11 mouse cellular contexts compared by ENCODE assay signal in the genomic region with DNA sequence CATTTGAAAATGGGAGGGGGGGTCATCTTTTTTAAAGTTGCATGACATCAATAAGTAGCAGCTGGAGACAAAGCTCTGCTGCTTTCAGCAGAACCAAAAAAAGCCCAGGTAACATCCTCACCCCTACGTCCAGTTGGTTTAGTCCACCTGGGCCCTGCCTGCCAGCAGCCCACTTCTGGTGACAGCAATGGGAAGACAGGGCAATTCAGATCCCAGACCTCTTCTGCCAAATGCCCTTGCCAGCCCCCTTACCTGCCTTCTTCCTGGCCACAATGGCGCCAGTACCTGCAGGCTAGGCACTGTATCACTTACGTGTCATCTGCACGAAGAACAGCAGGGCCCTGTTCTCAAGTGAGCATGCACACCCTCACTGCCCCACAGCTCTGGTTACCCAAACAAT. TPM values are rescaled to one million over a fixed set of nuclear protein-coding genes. Genes with fewer than 3 reads are reported as not detected.
DNase-seq lines count a peak whose midpoint lies in the region; ATAC-seq lines count a peak whose summit lies in the region.
"Had no signal": no experiment of that assay in that cellular context is flagged by ENCODE, and none has a peak within 500 bp of the region (broad histone marks: within the 10 kb centered on the region; RNA-seq: fewer than 3 reads in every experiment).

No protein-coding gene starts in this region.

- peaks cover 20% of the 10 kb centered on the region for H3K4me1 ChIP-seq in heart, embryonic 15.5 days (replicated peaks)
- H3K4me1 ChIP-seq in midbrain, embryonic 10.5 days, result peaks cover 34% of the 10 kb centered on the region
- H3K4me1 ChIP-seq in midbrain, embryonic 15.5 days, result peaks cover 24% of the 10 kb centered on the region
- peaks cover 37% of the 10 kb centered on the region for H3K4me1 ChIP-seq in intestine, embryonic 16.5 days (ENCODE audit: control insufficient read depth, insufficient read depth, low read length)
- peaks cover 29% of the 10 kb centered on the region for H3K4me1 ChIP-seq in stomach, embryonic 15.5 days
- peaks cover 16% of the 10 kb centered on the region for H3K4me1 ChIP-seq in midbrain, embryonic 13.5 days (replicated peaks)
- H3K4me1 ChIP-seq in midbrain, embryonic 16.5 days (ENCODE audit: control insufficient read depth, insufficient read depth, low read length), result peaks cover 10% of the 10 kb centered on the region

- peak overlapping the region; percentile 79 for H3K27ac ChIP-seq in heart, embryonic 15.5 days
- H3K27ac ChIP-seq in midbrain, embryonic 10.5 days (replicated peaks), result no peak overlapping the region
- no peak overlapping the region for H3K27ac ChIP-seq in midbrain, embryonic 15.5 days
- H3K27ac ChIP-seq in intestine, embryonic 16.5 days (ENCODE audit: low read length), result peak overlapping the region; percentile 95
- H3K27ac ChIP-seq in stomach, embryonic 15.5 days, result peak overlapping the region; percentile 92
- no peak overlapping the region for H3K27ac ChIP-seq in midbrain, embryonic 13.5 days
- no peak overlapping the region for H3K27ac ChIP-seq in midbrain, embryonic 16.5 days (ENCODE audit: low read length)

- no peak overlapping the region for H3K9ac ChIP-seq in heart, embryonic 15.5 days
- H3K9ac ChIP-seq in midbrain, embryonic 15.5 days, result no peak overlapping the region
- H3K9ac ChIP-seq in intestine, embryonic 16.5 days (ENCODE audit: low read depth, low read length), result peak overlapping the region; percentile 93
- no peak overlapping the region for H3K9ac ChIP-seq in stomach, embryonic 15.5 days
- no peak overlapping the region for H3K9ac ChIP-seq in midbrain, embryonic 13.5 days (replicated peaks)
- H3K9ac ChIP-seq in midbrain, embryonic 16.5 days (ENCODE audit: low read depth, low read length), result no peak overlapping the region

- no peak overlapping the region for H3K4me3 ChIP-seq in heart, embryonic 15.5 days
- 0 out of 2 replicates have a peak overlapping the region, but pooled peaks have one; percentile 94 for H3K4me3 ChIP-seq in midbrain, embryonic 10.5 days
- H3K4me3 ChIP-seq in midbrain, embryonic 15.5 days, result no peak overlapping the region
- peak overlapping the region; percentile 85 for H3K4me3 ChIP-seq in intestine, embryonic 16.5 days (ENCODE audit: low read length)
- peak overlapping the region; percentile 92 for H3K4me3 ChIP-seq in stomach, embryonic 15.5 days (replicated peaks)
- no peak overlapping the region for H3K4me3 ChIP-seq in midbrain, embryonic 13.5 days (replicated peaks)
- no peak overlapping the region for H3K4me3 ChIP-seq in midbrain, embryonic 16.5 days (ENCODE audit: low read depth, low read length)

- no peak for DNase-seq in heart, postnatal 4 days
- no peak for DNase-seq in midbrain, embryonic 10.5 days (ENCODE audit: low spot score)
- DNase-seq: kidney, adult 9 months; right cerebral cortex, postnatal 14 days; thymus, postnatal 36 days had no signal

- ATAC-seq in heart, embryonic 15.5 days (replicated peaks; ENCODE audit: insufficient number of reproducible peaks, insufficient read depth, low FRiP score, low read depth), result no peak
- no peak for ATAC-seq in midbrain, embryonic 15.5 days (replicated peaks)
- ATAC-seq in intestine, embryonic 16.5 days, result no peak
- no peak for ATAC-seq in stomach, embryonic 15.5 days (ENCODE audit: insufficient read depth, low FRiP score, low read depth)
- ATAC-seq in midbrain, embryonic 13.5 days, result no peak
- no peak for ATAC-seq in midbrain, embryonic 16.5 days

- WGBS in heart, embryonic 15.5 days, result 76% methylated on average over 4 of the region's 4 CpGs
- WGBS in midbrain, embryonic 10.5 days, result 80% methylated on average over 4 of the region's 4 CpGs
- 80% methylated on average over 4 of the region's 4 CpGs for WGBS in midbrain, embryonic 15.5 days
- WGBS in intestine, embryonic 16.5 days, result 49% methylated on average over 4 of the region's 4 CpGs
- WGBS in stomach, embryonic 15.5 days, result 61% methylated on average over 4 of the region's 4 CpGs
- 85% methylated on average over 4 of the region's 4 CpGs for WGBS in midbrain, embryonic 13.5 days
- WGBS in midbrain, embryonic 16.5 days, result 84% methylated on average over 4 of the region's 4 CpGs

- H3K4me2 ChIP-seq in heart, embryonic 15.5 days, result no peak overlapping the region
- H3K4me2 ChIP-seq in midbrain, embryonic 15.5 days, result no peak overlapping the region
- peak overlapping the region; percentile 65 for H3K4me2 ChIP-seq in intestine, embryonic 16.5 days (ENCODE audit: low read depth, low read length)
- peak overlapping the region; percentile 92 for H3K4me2 ChIP-seq in stomach, embryonic 15.5 days
- no peak overlapping the region for H3K4me2 ChIP-seq in midbrain, embryonic 13.5 days (replicated peaks)
- no peak overlapping the region for H3K4me2 ChIP-seq in midbrain, embryonic 16.5 days (ENCODE audit: low read length)

- H3K36me3 ChIP-seq in heart, embryonic 15.5 days, result no peaks in the 10 kb centered on the region
- peaks cover 4% of the 10 kb centered on the region; the same call in 1 of the 2 replicates for H3K36me3 ChIP-seq in midbrain, embryonic 10.5 days
- H3K36me3 ChIP-seq in midbrain, embryonic 15.5 days (replicated peaks), result no peaks in the 10 kb centered on the region
- no peaks in the 10 kb centered on the region for H3K36me3 ChIP-seq in intestine, embryonic 16.5 days (ENCODE audit: control insufficient read depth, insufficient read depth, low read length)
- no peaks in the 10 kb centered on the region for H3K36me3 ChIP-seq in stomach, embryonic 15.5 days
- no peaks in the 10 kb centered on the region for H3K36me3 ChIP-seq in midbrain, embryonic 13.5 days
- H3K36me3 ChIP-seq in midbrain, embryonic 16.5 days (ENCODE audit: control insufficient read depth, insufficient read depth, low read length), result peaks cover 2% of the 10 kb centered on the region; the same call in 1 of the 2 replicates

- no peaks in the 10 kb centered on the region for H3K27me3 ChIP-seq in heart, embryonic 15.5 days
- H3K27me3 ChIP-seq in midbrain, embryonic 10.5 days (ENCODE audit: low read depth, poor library complexity, severe bottlenecking), result peaks cover 17% of the 10 kb centered on the region
- no peaks in the 10 kb centered on the region for H3K27me3 ChIP-seq in midbrain, embryonic 15.5 days (replicated peaks)
- no peaks in the 10 kb centered on the region for H3K27me3 ChIP-seq in intestine, embryonic 16.5 days (replicated peaks; ENCODE audit: control insufficient read depth, insufficient read depth, low read length)
- no peaks in the 10 kb centered on the region for H3K27me3 ChIP-seq in stomach, embryonic 15.5 days (replicated peaks)
- peaks cover 11% of the 10 kb centered on the region for H3K27me3 ChIP-seq in midbrain, embryonic 13.5 days
- H3K27me3 ChIP-seq in midbrain, embryonic 16.5 days (ENCODE audit: control insufficient read depth, insufficient read depth, low read depth, low read length), result no peaks in the 10 kb centered on the region

- H3K9me3 ChIP-seq in heart, embryonic 15.5 days (replicated peaks), result no peaks in the 10 kb centered on the region
- no peaks in the 10 kb centered on the region for H3K9me3 ChIP-seq in midbrain, embryonic 10.5 days (replicated peaks)
- no peaks in the 10 kb centered on the region for H3K9me3 ChIP-seq in midbrain, embryonic 15.5 days
- H3K9me3 ChIP-seq in intestine, embryonic 16.5 days (ENCODE audit: control insufficient read depth, low read length), result no peaks in the 10 kb centered on the region
- H3K9me3 ChIP-seq in stomach, embryonic 15.5 days, result no peaks in the 10 kb centered on the region
- no peaks in the 10 kb centered on the region for H3K9me3 ChIP-seq in midbrain, embryonic 13.5 days
- H3K9me3 ChIP-seq in midbrain, embryonic 16.5 days (replicated peaks; ENCODE audit: control insufficient read depth, low read length, poor library complexity, severe bottlenecking), result no peaks in the 10 kb centered on the region

RNA-seq across cellular contexts. Expression of a gene that starts 2.3 kb away (rescaled TPM):
- 12.6 and 20.5 TPM in 2 replicates for polyA plus RNA-seq in heart, embryonic 15.5 days (2015; fragmentation: Nextera tagmentation; extraction: Ambion mirVana)
- 10 to 100 TPM in 1 of 2 experiments, 1 to 10 TPM in 1; 9.1 to 10.7 TPM for total RNA-seq in heart, postnatal 4 days (2021)
- polyA plus RNA-seq in midbrain, embryonic 10.5 days (2016; fragmentation: Nextera tagmentation; extraction: Ambion mirVana), result 32.4 and 34.5 TPM in 2 replicates
- 23.8 and 24.1 TPM in 2 replicates for polyA plus RNA-seq in midbrain, embryonic 15.5 days (2015; fragmentation: Nextera tagmentation; extraction: Ambion mirVana)
- 148 and 156 TPM in 2 replicates for polyA plus RNA-seq in intestine, embryonic 16.5 days (2015; fragmentation: Nextera tagmentation; extraction: Ambion mirVana)
- 73.4 and 76.4 TPM in 2 replicates for polyA plus RNA-seq in stomach, embryonic 15.5 days (2015; fragmentation: Nextera tagmentation; extraction: Ambion mirVana)
- polyA plus RNA-seq in midbrain, embryonic 13.5 days (2015; fragmentation: Nextera tagmentation; extraction: Ambion mirVana), result 19.0 and 19.2 TPM in 2 replicates
- polyA plus RNA-seq in midbrain, embryonic 16.5 days (2015; fragmentation: Nextera tagmentation; extraction: Ambion mirVana), result 21.9 and 22.2 TPM in 2 replicates

Comparison
In these comparisons a context has a peak if more than half of its experiments do, and no peak if none do; other contexts are left out.
1. H3K4me3 ChIP-seq: peak in midbrain, embryonic 10.5 days (single experiment), intestine, embryonic 16.5 days (single experiment) and stomach, embryonic 15.5 days (single experiment); none in heart, embryonic 15.5 days (single experiment), midbrain, embryonic 15.5 days (single experiment), midbrain, embryonic 13.5 days (single experiment) and midbrain, embryonic 16.5 days (single experiment).
2. H3K27ac ChIP-seq: peak in heart, embryonic 15.5 days (single experiment), intestine, embryonic 16.5 days (single experiment) and stomach, embryonic 15.5 days (single experiment); none in midbrain, embryonic 10.5 days (single experiment), midbrain, embryonic 15.5 days (single experiment), midbrain, embryonic 13.5 days (single experiment) and midbrain, embryonic 16.5 days (single experiment).
3. H3K4me2 ChIP-seq: peak in intestine, embryonic 16.5 days (single experiment) and stomach, embryonic 15.5 days (single experiment); none in heart, embryonic 15.5 days (single experiment), midbrain, embryonic 15.5 days (single experiment), midbrain, embryonic 13.5 days (single experiment) and midbrain, embryonic 16.5 days (single experiment).